Mouse (Mus musculus) megakaryocyte, embryonic 14.5 days (primary cell): ENCODE measurements around the gene 1700067P10Rik.

Experiments
- FLI1 ChIP-seq: IDR thresholded peaks from 2 replicates; pipeline ENCODE4 v1.6.1; 2012; ENCODE audit warnings: low read length, inconsistent platforms, mixed read lengths
- GATA1 ChIP-seq: IDR thresholded peaks from 3 replicates; pipeline ENCODE4 v1.6.1; 2012; ENCODE audit warnings: mixed read lengths, low read length, inconsistent platforms, borderline replicate concordance

GRCm38 (mm10) chr17:48095718-48096121, 6.6 kb downstream of the 1700067P10Rik start:
- TF ChIP-seq GATA1 (no peak), FLI1 (no peak)
